Mouse (Mus musculus): Measurements from ENCODE around the gene Tmbim6. TPM values are rescaled to one million over a fixed set of nuclear protein-coding genes. Genes with fewer than 3 reads are reported as not detected.

Tmbim6 gene
- total RNA-seq (2015; ENCODE audit: low replicate concordance) = 275 and 339 TPM in 2 replicates
- total RNA-seq (2017; ENCODE audit: low replicate concordance) = 204 and 239 TPM in 2 replicates

GRCm38 (mm10) chr15:99392486-99393385, at the start of gene Tmbim6:
TSS of gene Tmbim6 (plus strand) at chr15:99392882.
- ATAC-seq (replicated peaks; ENCODE audit: low FRiP score, poor library complexity, severe bottlenecking) = peak; percentile 89

- ATAC-seq (replicated peaks; ENCODE audit: low FRiP score, poor library complexity, severe bottlenecking) = no peak
Measured at GRCm38 (mm10) chr15:99343414-99344147, 49.1 kb upstream of the Tmbim6 start.

- ATAC-seq (replicated peaks; ENCODE audit: low FRiP score, poor library complexity, severe bottlenecking) = no peak
Measured at GRCm38 (mm10) chr15:99344148-99344870, 48.4 kb upstream of the Tmbim6 start.

GRCm38 (mm10) chr15:99344961-99345360, 47.7 kb upstream of the Tmbim6 start:
- ATAC-seq (replicated peaks; ENCODE audit: low FRiP score, poor library complexity, severe bottlenecking) = no peak

GRCm38 (mm10) chr15:99351610-99352009, 41.1 kb upstream of the Tmbim6 start:
- ATAC-seq (replicated peaks; ENCODE audit: low FRiP score, poor library complexity, severe bottlenecking) = no peak

- no peak for ATAC-seq (replicated peaks; ENCODE audit: low FRiP score, poor library complexity, severe bottlenecking)
Measured at GRCm38 (mm10) chr15:99352306-99352705, 40.4 kb upstream of the Tmbim6 start.

- ATAC-seq (replicated peaks; ENCODE audit: low FRiP score, poor library complexity, severe bottlenecking) = no peak
Measured at GRCm38 (mm10) chr15:99355660-99356059, 37.0 kb upstream of the Tmbim6 start.

GRCm38 (mm10) chr15:99356462-99356861, 36.2 kb upstream of the Tmbim6 start:
- ATAC-seq (replicated peaks; ENCODE audit: low FRiP score, poor library complexity, severe bottlenecking) = no peak

- ATAC-seq (replicated peaks; ENCODE audit: low FRiP score, poor library complexity, severe bottlenecking) = no peak
Measured at GRCm38 (mm10) chr15:99358952-99359351, 33.7 kb upstream of the Tmbim6 start.

GRCm38 (mm10) chr15:99364022-99364530, 28.6 kb upstream of the Tmbim6 start:
- no peak for ATAC-seq (replicated peaks; ENCODE audit: low FRiP score, poor library complexity, severe bottlenecking)

GRCm38 (mm10) chr15:99364921-99365320, 27.8 kb upstream of the Tmbim6 start:
- ATAC-seq (replicated peaks; ENCODE audit: low FRiP score, poor library complexity, severe bottlenecking) = no peak

- ATAC-seq (replicated peaks; ENCODE audit: low FRiP score, poor library complexity, severe bottlenecking) = no peak
Measured at GRCm38 (mm10) chr15:99368583-99369266, 24.0 kb upstream of the Tmbim6 start.

GRCm38 (mm10) chr15:99369391-99370171, 23.1 kb upstream of the Tmbim6 start:
- ATAC-seq (replicated peaks; ENCODE audit: low FRiP score, poor library complexity, severe bottlenecking) = no peak

GRCm38 (mm10) chr15:99370259-99370691, 22.4 kb upstream of the Tmbim6 start, which contains the start of gene Fmnl3:
TSS of gene Fmnl3 (minus strand) at chr15:99370482.
- ATAC-seq (replicated peaks; ENCODE audit: low FRiP score, poor library complexity, severe bottlenecking) = peak; percentile 84

GRCm38 (mm10) chr15:99371526-99372340, 20.9 kb upstream of the Tmbim6 start:
- no peak for ATAC-seq (replicated peaks; ENCODE audit: low FRiP score, poor library complexity, severe bottlenecking)

- no peak for ATAC-seq (replicated peaks; ENCODE audit: low FRiP score, poor library complexity, severe bottlenecking)
Measured at GRCm38 (mm10) chr15:99372761-99373160, 19.9 kb upstream of the Tmbim6 start.

GRCm38 (mm10) chr15:99375036-99375435, 17.6 kb upstream of the Tmbim6 start:
- ATAC-seq (replicated peaks; ENCODE audit: low FRiP score, poor library complexity, severe bottlenecking) = no peak

GRCm38 (mm10) chr15:99375581-99375980, 17.1 kb upstream of the Tmbim6 start:
- ATAC-seq (replicated peaks; ENCODE audit: low FRiP score, poor library complexity, severe bottlenecking) = no peak
